Mouse (Mus musculus) intestine, embryonic 16.5 days (tissue): Measurements from ENCODE around the gene Scn3a. TPM values are rescaled to one million over a fixed set of nuclear protein-coding genes. Genes with fewer than 3 reads are reported as not detected.

Experiments
- ATAC-seq: fragments of 200-750 bp; cut with Nextera tagmentation; 2 replicates; pipeline ENCODE4 v1.8.0; 2017; ENCODE audit warnings: moderate TSS enrichment, moderate library complexity
- H3K27ac ChIP-seq: fragments of 300-500 bp; sonication (generic); 2 replicates; pipeline ENCODE4 v1.5.1; 2014; ENCODE audit warnings: mild to moderate bottlenecking, low read length
- H3K27me3 ChIP-seq: fragments of 300-500 bp; sonication (generic); replicated peaks from 2 replicates; pipeline ENCODE4 v1.6.1; 2014; ENCODE audit warnings: low read length, control low read depth, mixed read lengths; ENCODE audit not compliant: control insufficient read depth, insufficient read depth
- H3K36me3 ChIP-seq: fragments of 300-500 bp; sonication (generic); 2 replicates; pipeline ENCODE4 v1.6.1; 2014; ENCODE audit warnings: low read length, control low read depth; ENCODE audit not compliant: control insufficient read depth, insufficient read depth
- H3K4me1 ChIP-seq: fragments of 300-500 bp; sonication (generic); 2 replicates; pipeline ENCODE4 v1.6.1; 2014; ENCODE audit warnings: low read length, control low read depth, mixed read lengths; ENCODE audit not compliant: control insufficient read depth, insufficient read depth
- H3K4me2 ChIP-seq: fragments of 300-500 bp; sonication (generic); 2 replicates; pipeline ENCODE4 v1.6.1; 2014; ENCODE audit warnings: low read depth, low read length, control low read depth
- H3K4me3 ChIP-seq: fragments of 300-500 bp; sonication (generic); 2 replicates; pipeline ENCODE4 v1.5.1; 2014; ENCODE audit warnings: mild to moderate bottlenecking, low read length
- H3K9ac ChIP-seq: fragments of 300-500 bp; sonication (generic); 2 replicates; pipeline ENCODE4 v1.6.1; 2014; ENCODE audit warnings: low read depth, low read length
- H3K9me3 ChIP-seq: fragments of 300-500 bp; sonication (generic); 2 replicates; pipeline ENCODE4 v1.6.1; 2016; ENCODE audit warnings: low read length, control low read depth; ENCODE audit not compliant: control insufficient read depth
- WGBS: fragments of 180-500 bp; shearing (Covaris S2); extraction: QIAGEN DNeasy Blood & Tissue Kit; methylation state at CpG from one replicate; pipeline ENCODE4 v1.1.7; 2014; 5-methylcytosine and 5-hydroxymethylcytosine counted together
- polyA plus RNA-seq: library from polyadenylated mRNA; unstranded; fragments of >200 nt; fragmentation: Nextera tagmentation; extraction: Ambion mirVana; gene quantifications from 2 replicates; pipeline ENCODE4 v1.2.1, GENCODE M21; 2015

Scn3a gene
- 2.1 and 2.2 TPM in 2 replicates for polyA plus RNA-seq

- 24% methylated on average over 16 of the region's 16 CpGs for WGBS
- Histone ChIP-seq H3K4me2 (no peak within 1 kb of the TSS), H3K9ac (no peak within 1 kb of the TSS), H3K27ac (no peak within 1 kb of the TSS), H3K4me1 (0 out of 2 replicates have a peak, but pooled peaks cover 2% of the 10 kb centered on the region), H3K27me3 (no peaks in the 10 kb centered on the region), H3K9me3 (no peaks in the 10 kb centered on the region), H3K4me3 (no peak within 1 kb of the TSS), H3K36me3 (no peaks in the 10 kb centered on the region)
- ATAC-seq, result no peak
Observed at GRCm38 (mm10) chr2:65566793-65567787, at the start of gene Scn3a. Gene Scn3a, minus strand, starts transcription at chr2:65567627.

GRCm38 (mm10) chr2:65611887-65612286 lies 44.5 kb upstream of the Scn3a start:
- no peaks in the 10 kb centered on the region for H3K27me3 ChIP-seq
- WGBS, result 79% methylated on average over 4 of the region's 4 CpGs

GRCm38 (mm10) chr2:65607813-65608212 lies 40.4 kb upstream of the Scn3a start:
- H3K27me3 ChIP-seq, result no peaks in the 10 kb centered on the region
- H3K4me3 ChIP-seq, result no peak overlapping the region
- H3K4me1 ChIP-seq, result no peaks in the 10 kb centered on the region
- no peak overlapping the region for H3K9ac ChIP-seq
- no peak for ATAC-seq
- no peaks in the 10 kb centered on the region for H3K9me3 ChIP-seq
- no peak overlapping the region for H3K4me2 ChIP-seq
- no peaks in the 10 kb centered on the region for H3K36me3 ChIP-seq
- no peak overlapping the region for H3K27ac ChIP-seq

More at GRCm38 (mm10) chr2:65611887-65612286, 44.5 kb upstream of the Scn3a start:
- no peak for ATAC-seq
- Histone ChIP-seq H3K4me1 (no peaks in the 10 kb centered on the region), H3K27ac (no peak overlapping the region), H3K36me3 (no peaks in the 10 kb centered on the region), H3K4me2 (no peak overlapping the region), H3K9ac (no peak overlapping the region), H3K4me3 (no peak overlapping the region), H3K9me3 (no peaks in the 10 kb centered on the region)

- H3K4me2 ChIP-seq, result no peak overlapping the region
- H3K36me3 ChIP-seq, result no peaks in the 10 kb centered on the region
- H3K9me3 ChIP-seq, result no peaks in the 10 kb centered on the region
- no peak overlapping the region for H3K4me3 ChIP-seq
- no peak for ATAC-seq
- WGBS, result 77% methylated on average over 5 of the region's 5 CpGs
- no peak overlapping the region for H3K27ac ChIP-seq
- H3K27me3 ChIP-seq, result no peaks in the 10 kb centered on the region
- H3K9ac ChIP-seq, result no peak overlapping the region
- H3K4me1 ChIP-seq, result no peaks in the 10 kb centered on the region
Observed at GRCm38 (mm10) chr2:65587679-65588078, 20.3 kb upstream of the Scn3a start.

- no peak for ATAC-seq
- H3K9me3 ChIP-seq, result no peaks in the 10 kb centered on the region
- H3K27ac ChIP-seq, result no peak overlapping the region
- H3K4me2 ChIP-seq, result no peak overlapping the region
- 95% methylated on average over 4 of the region's 4 CpGs for WGBS
- no peaks in the 10 kb centered on the region for H3K27me3 ChIP-seq
- H3K9ac ChIP-seq, result no peak overlapping the region
- no peak overlapping the region for H3K4me3 ChIP-seq
- 0 out of 2 replicates have a peak, but pooled peaks cover 2% of the 10 kb centered on the region for H3K4me1 ChIP-seq
- no peaks in the 10 kb centered on the region for H3K36me3 ChIP-seq
Observed at GRCm38 (mm10) chr2:65567925-65568324, 498 bp upstream of the Scn3a start.

GRCm38 (mm10) chr2:65563898-65564297 lies 3.5 kb downstream of the Scn3a start:
- no peaks in the 10 kb centered on the region for H3K36me3 ChIP-seq
- no peaks in the 10 kb centered on the region for H3K27me3 ChIP-seq
- 0 out of 2 replicates have a peak, but pooled peaks cover 2% of the 10 kb centered on the region for H3K4me1 ChIP-seq
- H3K27ac ChIP-seq, result no peak overlapping the region
- no peak overlapping the region for H3K9ac ChIP-seq
- no peaks in the 10 kb centered on the region for H3K9me3 ChIP-seq
- ATAC-seq, result no peak
- WGBS, result 34% methylated on average over 4 of the region's 4 CpGs
- H3K4me3 ChIP-seq, result no peak overlapping the region
- no peak overlapping the region for H3K4me2 ChIP-seq

GRCm38 (mm10) chr2:65557719-65558118 lies 9.7 kb downstream of the Scn3a start:
- Histone ChIP-seq H3K27ac (no peak overlapping the region), H3K4me1 (no peaks in the 10 kb centered on the region), H3K9me3 (no peaks in the 10 kb centered on the region), H3K27me3 (no peaks in the 10 kb centered on the region), H3K36me3 (no peaks in the 10 kb centered on the region), H3K4me3 (no peak overlapping the region), H3K9ac (no peak overlapping the region), H3K4me2 (no peak overlapping the region)
- 61% methylated on average over 3 of the region's 3 CpGs for WGBS
- ATAC-seq, result peak; percentile 69

GRCm38 (mm10) chr2:65554662-65555061 lies 12.8 kb downstream of the Scn3a start:
- no peaks in the 10 kb centered on the region for H3K27me3 ChIP-seq
- H3K4me1 ChIP-seq, result no peaks in the 10 kb centered on the region
- no peaks in the 10 kb centered on the region for H3K36me3 ChIP-seq
- WGBS, result 65% methylated on average over 7 of the region's 7 CpGs
- ATAC-seq, result no peak
- H3K4me2 ChIP-seq, result no peak overlapping the region
- H3K27ac ChIP-seq, result no peak overlapping the region
- H3K4me3 ChIP-seq, result no peak overlapping the region
- H3K9ac ChIP-seq, result no peak overlapping the region
- no peaks in the 10 kb centered on the region for H3K9me3 ChIP-seq

- Histone ChIP-seq H3K27ac (no peak overlapping the region), H3K9ac (no peak overlapping the region), H3K27me3 (no peaks in the 10 kb centered on the region), H3K36me3 (no peaks in the 10 kb centered on the region), H3K4me1 (no peaks in the 10 kb centered on the region), H3K9me3 (no peaks in the 10 kb centered on the region), H3K4me2 (no peak overlapping the region), H3K4me3 (no peak overlapping the region)
- WGBS, result 75% methylated on average over 3 of the region's 3 CpGs
- no peak for ATAC-seq
Observed at GRCm38 (mm10) chr2:65553473-65553872, 14.0 kb downstream of the Scn3a start.
